Mouse (Mus musculus) brown adipose tissue, adult 24 weeks (tissue): ENCODE measurements around the gene Dnmt3c. TPM values are rescaled to one million over a fixed set of nuclear protein-coding genes. Genes with fewer than 3 reads are reported as not detected.
"Not testable (repeated sequence)": the region's sequence is repeated elsewhere in the genome, so short reads cannot be mapped to it uniquely, and the experiment has no call there.

Experiments used
- H3K27ac ChIP-seq: fragments of 200-500 bp; replicated peaks from 2 replicates; pipeline ENCODE4 v1.5.1; 2012; ENCODE audit warnings: low read depth, mild to moderate bottlenecking, low read length
- H3K4me1 ChIP-seq: fragments of 200-500 bp; 2 replicates; pipeline ENCODE4 v1.6.1; 2012; ENCODE audit warnings: low read length, mixed read lengths; ENCODE audit not compliant: control insufficient read depth, insufficient read depth, insufficient read length
- H3K4me3 ChIP-seq: fragments of 200-500 bp; 2 replicates; pipeline ENCODE4 v1.5.1; 2012; ENCODE audit warnings: low read depth, mild to moderate bottlenecking, low read length, moderate library complexity; ENCODE audit not compliant: insufficient read depth
- polyA plus RNA-seq: library from polyadenylated mRNA; stranded (reverse); fragments of >200 nt; gene quantifications from 2 replicates; pipeline ENCODE4 v1.2.4, GENCODE M21; 2012; ENCODE audit not compliant: missing spikeins, insufficient read depth, insufficient read length

Gene Dnmt3c
- not detected in 2 replicates for polyA plus RNA-seq

- H3K4me3 ChIP-seq = no peak within 1 kb of the TSS
- no peaks in the 10 kb centered on the region for H3K4me1 ChIP-seq
Measured at GRCm38 (mm10) chr2:153696352-153696751, at the start of gene Dnmt3c. TSS of gene Dnmt3c (plus strand) at chr2:153696652.

GRCm38 (mm10) chr2:153648773-153649297, 47.6 kb upstream of the Dnmt3c start:
- Histone ChIP-seq H3K4me1 (no peaks in the 10 kb centered on the region; the same call in 1 of the 2 replicates), H3K4me3 (peak overlapping the region; percentile 93), H3K27ac (no peak overlapping the region)

More at GRCm38 (mm10) chr2:153696352-153696751, at the start of gene Dnmt3c:
- no peak within 1 kb of the TSS for H3K27ac ChIP-seq

- Histone ChIP-seq H3K4me1 (no peaks in the 10 kb centered on the region; the same call in 1 of the 2 replicates), H3K27ac (no peak within 1 kb of the TSS), H3K4me3 (peak within 1 kb of the TSS; percentile 93)
Measured at GRCm38 (mm10) chr2:153649298-153650013, 47.0 kb upstream of the Dnmt3c start, which contains the start of gene Dnmt3b. TSS of gene Dnmt3b (plus strand) at chr2:153649450.

GRCm38 (mm10) chr2:153650014-153650687, 46.3 kb upstream of the Dnmt3c start:
- Histone ChIP-seq H3K4me3 (peak overlapping the region; percentile 93), H3K4me1 (no peaks in the 10 kb centered on the region; the same call in 1 of the 2 replicates), H3K27ac (no peak overlapping the region)

- Histone ChIP-seq H3K27ac (no peak overlapping the region), H3K4me1 (no peaks in the 10 kb centered on the region; the same call in 1 of the 2 replicates), H3K4me3 (no peak overlapping the region)
Measured at GRCm38 (mm10) chr2:153651681-153652080, 44.8 kb upstream of the Dnmt3c start.

GRCm38 (mm10) chr2:153657659-153658058, 38.8 kb upstream of the Dnmt3c start:
- H3K27ac ChIP-seq, H3K4me3 ChIP-seq, H3K4me1 ChIP-seq: not testable (repeated sequence)

GRCm38 (mm10) chr2:153660616-153661015, 35.8 kb upstream of the Dnmt3c start:
- no peak overlapping the region for H3K27ac ChIP-seq
- no peak overlapping the region for H3K4me3 ChIP-seq
- no peaks in the 10 kb centered on the region for H3K4me1 ChIP-seq

GRCm38 (mm10) chr2:153665401-153665800, 31.1 kb upstream of the Dnmt3c start:
- Histone ChIP-seq H3K4me3 (no peak overlapping the region), H3K27ac (no peak overlapping the region), H3K4me1 (no peaks in the 10 kb centered on the region)

- Histone ChIP-seq H3K27ac (no peak overlapping the region), H3K4me3 (no peak overlapping the region), H3K4me1 (no peaks in the 10 kb centered on the region)
Measured at GRCm38 (mm10) chr2:153668754-153669376, 27.6 kb upstream of the Dnmt3c start.

GRCm38 (mm10) chr2:153670111-153670510, 26.3 kb upstream of the Dnmt3c start:
- no peak overlapping the region for H3K4me3 ChIP-seq
- no peak overlapping the region for H3K27ac ChIP-seq
- no peaks in the 10 kb centered on the region for H3K4me1 ChIP-seq

- Histone ChIP-seq H3K4me1 (no peaks in the 10 kb centered on the region), H3K4me3 (no peak overlapping the region), H3K27ac (no peak overlapping the region)
Measured at GRCm38 (mm10) chr2:153672619-153673018, 23.8 kb upstream of the Dnmt3c start.

GRCm38 (mm10) chr2:153675364-153675763, 21.1 kb upstream of the Dnmt3c start:
- not testable (repeated sequence) for H3K4me1 ChIP-seq, H3K4me3 ChIP-seq, H3K27ac ChIP-seq

- Histone ChIP-seq H3K4me1 (no peaks in the 10 kb centered on the region), H3K4me3 (no peak overlapping the region), H3K27ac (no peak overlapping the region)
Measured at GRCm38 (mm10) chr2:153676944-153677343, 19.5 kb upstream of the Dnmt3c start.

- Histone ChIP-seq H3K27ac (no peak overlapping the region), H3K4me3 (no peak overlapping the region), H3K4me1 (no peaks in the 10 kb centered on the region)
Measured at GRCm38 (mm10) chr2:153677550-153677949, 18.9 kb upstream of the Dnmt3c start.

GRCm38 (mm10) chr2:153679959-153680358, 16.5 kb upstream of the Dnmt3c start:
- no peak overlapping the region for H3K27ac ChIP-seq
- no peak overlapping the region for H3K4me3 ChIP-seq
- H3K4me1 ChIP-seq = no peaks in the 10 kb centered on the region
